Mouse (Mus musculus) kidney, postnatal 0 days (tissue): ENCODE measurements around the gene Gm28051. TPM values are rescaled to one million over a fixed set of nuclear protein-coding genes. Genes with fewer than 3 reads are reported as not detected.
A peak's percentile ranks its signal among the peaks of the same experiment; 100 is the strongest.

ENCODE experiments used
- ATAC-seq: fragments of 200-750 bp; cut with Nextera tagmentation; replicated peaks from 2 replicates; pipeline ENCODE4 v1.8.0; 2017; ENCODE audit warnings: low read depth, moderate number of reproducible peaks, moderate TSS enrichment, moderate library complexity; ENCODE audit not compliant: low FRiP score
- DNase-seq: peaks from one replicate; pipeline ENCODE4 v3.0.0-alpha.2; 2016; ENCODE audit warnings: low spot score
- H3K27ac ChIP-seq: fragments of 300-500 bp; sonication (generic); 2 replicates; pipeline ENCODE4 v1.5.1; 2014; ENCODE audit warnings: mild to moderate bottlenecking
- H3K27me3 ChIP-seq: fragments of 300-500 bp; sonication (generic); 2 replicates; pipeline ENCODE4 v1.6.1; 2014; ENCODE audit warnings: low read length, mixed read lengths; ENCODE audit not compliant: insufficient read depth
- H3K36me3 ChIP-seq: fragments of 300-500 bp; sonication (generic); 2 replicates; pipeline ENCODE4 v1.6.1; 2014; ENCODE audit warnings: low read length, mixed read lengths; ENCODE audit not compliant: insufficient read depth
- H3K4me1 ChIP-seq: fragments of 300-500 bp; sonication (generic); replicated peaks from 2 replicates; pipeline ENCODE4 v1.6.1; 2014; ENCODE audit warnings: antibody characterized with exemption, low read length, mixed read lengths; ENCODE audit not compliant: insufficient read depth
- H3K4me2 ChIP-seq: fragments of 300-500 bp; sonication (generic); 2 replicates; pipeline ENCODE4 v1.6.1; 2014; ENCODE audit warnings: mild to moderate bottlenecking, low read length, moderate library complexity, mixed read lengths
- H3K4me3 ChIP-seq: fragments of 300-500 bp; sonication (generic); replicated peaks from 2 replicates; pipeline ENCODE4 v1.5.1; 2014; ENCODE audit warnings: low read depth, low read length
- H3K9ac ChIP-seq: fragments of 300-500 bp; sonication (generic); 2 replicates; pipeline ENCODE4 v1.6.1; 2014; ENCODE audit warnings: low read depth, low read length
- H3K9me3 ChIP-seq: fragments of 300-500 bp; sonication (generic); replicated peaks from 2 replicates; pipeline ENCODE4 v1.6.1; 2016; ENCODE audit warnings: low read length, inconsistent platforms, mixed read lengths
- CTCF ChIP-seq: IDR thresholded peaks from 2 replicates; pipeline ENCODE4 v1.5.1; 2016; ENCODE audit warnings: antibody characterized with exemption, low read depth, mild to moderate bottlenecking, moderate library complexity
- WGBS: fragments of 180-500 bp; shearing (Covaris S2); extraction: QIAGEN DNeasy Blood & Tissue Kit; methylation state at CpG from one replicate; pipeline ENCODE4 v1.1.7; 2014; 5-methylcytosine and 5-hydroxymethylcytosine counted together
- polyA plus RNA-seq: library from polyadenylated mRNA; unstranded; fragments of >200 nt; fragmentation: Nextera tagmentation; extraction: Ambion mirVana; gene quantifications from 2 replicates; pipeline ENCODE4 v1.2.1, GENCODE M21; 2015

Gm28051 gene
- polyA plus RNA-seq, 1 experiment from 2014 or later = not detected

GRCm38 (mm10) chr12:102691761-102692160 lies 65.8 kb downstream of the Gm28051 start:
- 54% methylated on average over 7 of the region's 7 CpGs for WGBS
- H3K9ac ChIP-seq = no peak overlapping the region
- H3K9me3 ChIP-seq = no peaks in the 10 kb centered on the region
- TF ChIP-seq CTCF = no peak
- H3K27ac ChIP-seq = peak overlapping the region; percentile 66; the same call in 1 of the 2 replicates
- peaks cover 7% of the 10 kb centered on the region; the same call in 1 of the 2 replicates for H3K4me1 ChIP-seq
- no peaks in the 10 kb centered on the region for H3K27me3 ChIP-seq
- H3K36me3 ChIP-seq = no peaks in the 10 kb centered on the region
- ATAC-seq = peak; percentile 9; the same call in 1 of the 2 replicates
- no peak for DNase-seq
- H3K4me3 ChIP-seq = no peak overlapping the region
- no peak overlapping the region for H3K4me2 ChIP-seq

GRCm38 (mm10) chr12:102691180-102691579 lies 66.4 kb downstream of the Gm28051 start:
- peaks cover 12% of the 10 kb centered on the region; the same call in 1 of the 2 replicates for H3K4me1 ChIP-seq
- no peak for TF ChIP-seq CTCF
- peak overlapping the region; percentile 66; the same call in 1 of the 2 replicates for H3K27ac ChIP-seq
- H3K4me2 ChIP-seq = no peak overlapping the region
- ATAC-seq (peak; percentile 89), DNase-seq (peak; percentile 49)
- no peaks in the 10 kb centered on the region for H3K36me3 ChIP-seq
- no peaks in the 10 kb centered on the region for H3K9me3 ChIP-seq
- H3K4me3 ChIP-seq = no peak overlapping the region
- 28% methylated on average over 11 of the region's 11 CpGs for WGBS
- H3K27me3 ChIP-seq = no peaks in the 10 kb centered on the region
- H3K9ac ChIP-seq = no peak overlapping the region

- no peak overlapping the region for H3K4me3 ChIP-seq
- H3K9me3 ChIP-seq = no peaks in the 10 kb centered on the region
- no peak overlapping the region for H3K27ac ChIP-seq
- ATAC-seq (no peak), DNase-seq (no peak)
- H3K36me3 ChIP-seq = no peaks in the 10 kb centered on the region
- 72% methylated on average over 15 of the region's 15 CpGs for WGBS
- TF ChIP-seq CTCF = no peak
- no peak overlapping the region for H3K9ac ChIP-seq
- H3K27me3 ChIP-seq = no peaks in the 10 kb centered on the region
- H3K4me2 ChIP-seq = no peak overlapping the region
- peaks cover 19% of the 10 kb centered on the region; the same call in 1 of the 2 replicates for H3K4me1 ChIP-seq
Measured at GRCm38 (mm10) chr12:102689773-102690563, 67.6 kb downstream of the Gm28051 start.

- 90% methylated on average over 5 of the region's 5 CpGs for WGBS
- TF ChIP-seq CTCF = no peak
- no peaks in the 10 kb centered on the region for H3K36me3 ChIP-seq
- ATAC-seq = no peak
- DNase-seq = no peak
- no peak overlapping the region for H3K4me2 ChIP-seq
- H3K9ac ChIP-seq = no peak overlapping the region
- H3K27me3 ChIP-seq = no peaks in the 10 kb centered on the region
- peaks cover 31% of the 10 kb centered on the region; the same call in 1 of the 2 replicates for H3K4me1 ChIP-seq
- no peak overlapping the region for H3K4me3 ChIP-seq
- no peaks in the 10 kb centered on the region for H3K9me3 ChIP-seq
- no peak overlapping the region for H3K27ac ChIP-seq
Measured at GRCm38 (mm10) chr12:102686321-102686720, 71.2 kb downstream of the Gm28051 start.

- no peak overlapping the region for H3K9ac ChIP-seq
- peaks cover 31% of the 10 kb centered on the region; the same call in 1 of the 2 replicates for H3K4me1 ChIP-seq
- DNase-seq (no peak), ATAC-seq (no peak)
- 13% methylated on average over 9 of the region's 9 CpGs for WGBS
- H3K27me3 ChIP-seq = no peaks in the 10 kb centered on the region
- no peak overlapping the region for H3K27ac ChIP-seq
- no peak overlapping the region for H3K4me3 ChIP-seq
- no peaks in the 10 kb centered on the region for H3K36me3 ChIP-seq
- no peak overlapping the region for H3K4me2 ChIP-seq
- no peak for TF ChIP-seq CTCF
- no peaks in the 10 kb centered on the region for H3K9me3 ChIP-seq
Measured at GRCm38 (mm10) chr12:102685523-102685931, 72.0 kb downstream of the Gm28051 start.

- H3K4me2 ChIP-seq = no peak overlapping the region
- H3K4me3 ChIP-seq = no peak overlapping the region
- WGBS = 72% methylated on average over 3 of the region's 3 CpGs
- no peak overlapping the region for H3K9ac ChIP-seq
- TF ChIP-seq CTCF = no peak
- H3K9me3 ChIP-seq = no peaks in the 10 kb centered on the region
- no peak for ATAC-seq
- H3K36me3 ChIP-seq = no peaks in the 10 kb centered on the region
- no peak for DNase-seq
- no peak overlapping the region for H3K27ac ChIP-seq
- H3K4me1 ChIP-seq = peaks cover 26% of the 10 kb centered on the region; the same call in 1 of the 2 replicates
- H3K27me3 ChIP-seq = no peaks in the 10 kb centered on the region
Measured at GRCm38 (mm10) chr12:102684720-102685386, 72.7 kb downstream of the Gm28051 start.
